Mouse (Mus musculus): ENCODE results near the gene Ubl3.

The Ubl3 gene

GRCm38 (mm10) chr5:148552187-148553071, at the start of gene Ubl3:
Gene Ubl3, minus strand, starts transcription at chr5:148552789.
- peak; percentile 90 for DNase-seq (ENCODE audit: low spot score)

- DNase-seq (ENCODE audit: low spot score) = no peak
Measured at GRCm38 (mm10) chr5:148598376-148598775, 45.8 kb upstream of the Ubl3 start.

GRCm38 (mm10) chr5:148596086-148596753, 43.6 kb upstream of the Ubl3 start:
- DNase-seq (ENCODE audit: low spot score) = no peak

- DNase-seq (ENCODE audit: low spot score) = no peak
Measured at GRCm38 (mm10) chr5:148595459-148595751, 42.8 kb upstream of the Ubl3 start.

GRCm38 (mm10) chr5:148594693-148595458, 42.3 kb upstream of the Ubl3 start:
- DNase-seq (ENCODE audit: low spot score) = no peak

- no peak for DNase-seq (ENCODE audit: low spot score)
Measured at GRCm38 (mm10) chr5:148593607-148594006, 41.0 kb upstream of the Ubl3 start.

GRCm38 (mm10) chr5:148591448-148591862, 38.9 kb upstream of the Ubl3 start:
- DNase-seq (ENCODE audit: low spot score) = no peak

GRCm38 (mm10) chr5:148590603-148591447, 38.2 kb upstream of the Ubl3 start:
- no peak for DNase-seq (ENCODE audit: low spot score)

- no peak for DNase-seq (ENCODE audit: low spot score)
Measured at GRCm38 (mm10) chr5:148588987-148589386, 36.4 kb upstream of the Ubl3 start.

- DNase-seq (ENCODE audit: low spot score) = no peak
Measured at GRCm38 (mm10) chr5:148588142-148588650, 35.6 kb upstream of the Ubl3 start.

- no peak for DNase-seq (ENCODE audit: low spot score)
Measured at GRCm38 (mm10) chr5:148580388-148580985, 27.9 kb upstream of the Ubl3 start.

- DNase-seq (ENCODE audit: low spot score) = no peak
Measured at GRCm38 (mm10) chr5:148579156-148579555, 26.6 kb upstream of the Ubl3 start.

- DNase-seq (ENCODE audit: low spot score) = no peak
Measured at GRCm38 (mm10) chr5:148578353-148578752, 25.8 kb upstream of the Ubl3 start.

GRCm38 (mm10) chr5:148577278-148577677, 24.7 kb upstream of the Ubl3 start:
- DNase-seq (ENCODE audit: low spot score) = no peak

GRCm38 (mm10) chr5:148575163-148575562, 22.6 kb upstream of the Ubl3 start:
- no peak for DNase-seq (ENCODE audit: low spot score)

GRCm38 (mm10) chr5:148572676-148573075, 20.1 kb upstream of the Ubl3 start:
- no peak for DNase-seq (ENCODE audit: low spot score)

GRCm38 (mm10) chr5:148570571-148571304, 18.1 kb upstream of the Ubl3 start:
- DNase-seq (ENCODE audit: low spot score) = no peak

- no peak for DNase-seq (ENCODE audit: low spot score)
Measured at GRCm38 (mm10) chr5:148569444-148569843, 16.9 kb upstream of the Ubl3 start.

- no peak for DNase-seq (ENCODE audit: low spot score)
Measured at GRCm38 (mm10) chr5:148565636-148566035, 13.0 kb upstream of the Ubl3 start.

- DNase-seq (ENCODE audit: low spot score) = no peak
Measured at GRCm38 (mm10) chr5:148564073-148564472, 11.5 kb upstream of the Ubl3 start.

All from layer of hippocampus, adult 11-12 months (tissue).